Mouse (Mus musculus): ENCODE results near the gene Tex45.

Tex45 gene

GRCm38 (mm10) chr8:3470562-3470961 lies at the start of gene Tex45:
Tex45 (plus strand) TSS chr8:3470862.
- DNase-seq (ENCODE audit: low spot score): no peak

- no peak for DNase-seq (ENCODE audit: low spot score)
Observed at GRCm38 (mm10) chr8:3421507-3421906, 49.2 kb upstream of the Tex45 start.

GRCm38 (mm10) chr8:3425217-3425616 lies 45.4 kb upstream of the Tex45 start:
- no peak for DNase-seq (ENCODE audit: low spot score)

- no peak for DNase-seq (ENCODE audit: low spot score)
Observed at GRCm38 (mm10) chr8:3426211-3426610, 44.5 kb upstream of the Tex45 start.

- no peak for DNase-seq (ENCODE audit: low spot score)
Observed at GRCm38 (mm10) chr8:3428426-3428825, 42.2 kb upstream of the Tex45 start.

- peak; percentile 31 for DNase-seq (ENCODE audit: low spot score)
Observed at GRCm38 (mm10) chr8:3429966-3430365, 40.7 kb upstream of the Tex45 start.

- no peak for DNase-seq (ENCODE audit: low spot score)
Observed at GRCm38 (mm10) chr8:3431113-3431512, 39.5 kb upstream of the Tex45 start.

GRCm38 (mm10) chr8:3436492-3436891 lies 34.2 kb upstream of the Tex45 start:
- DNase-seq (ENCODE audit: low spot score): no peak

- DNase-seq (ENCODE audit: low spot score): no peak
Observed at GRCm38 (mm10) chr8:3439510-3439909, 31.2 kb upstream of the Tex45 start.

GRCm38 (mm10) chr8:3449226-3449625 lies 21.4 kb upstream of the Tex45 start:
- DNase-seq (ENCODE audit: low spot score): no peak

GRCm38 (mm10) chr8:3450670-3451069 lies 20.0 kb upstream of the Tex45 start:
- DNase-seq (ENCODE audit: low spot score): peak; percentile 55

GRCm38 (mm10) chr8:3451992-3452391 lies 18.7 kb upstream of the Tex45 start:
- DNase-seq (ENCODE audit: low spot score): no peak

GRCm38 (mm10) chr8:3463248-3463647 lies 7.4 kb upstream of the Tex45 start:
- DNase-seq (ENCODE audit: low spot score): no peak

GRCm38 (mm10) chr8:3464309-3464708 lies 6.4 kb upstream of the Tex45 start:
- no peak for DNase-seq (ENCODE audit: low spot score)

GRCm38 (mm10) chr8:3467006-3467885 lies 3.4 kb upstream of the Tex45 start, which contains the start of gene Pex11g:
Pex11g (minus strand) TSS chr8:3467680.
- DNase-seq (ENCODE audit: low spot score): peak; percentile 99

- DNase-seq (ENCODE audit: low spot score): no peak
Observed at GRCm38 (mm10) chr8:3467886-3468545, 2.6 kb upstream of the Tex45 start.

GRCm38 (mm10) chr8:3468838-3469237 lies 1.8 kb upstream of the Tex45 start:
- DNase-seq (ENCODE audit: low spot score): no peak

GRCm38 (mm10) chr8:3475715-3476429 lies 5.2 kb downstream of the Tex45 start:
- no peak for DNase-seq (ENCODE audit: low spot score)

GRCm38 (mm10) chr8:3480221-3480785 lies 9.6 kb downstream of the Tex45 start:
- no peak for DNase-seq (ENCODE audit: low spot score)

GRCm38 (mm10) chr8:3481605-3482004 lies 10.9 kb downstream of the Tex45 start:
- no peak for DNase-seq (ENCODE audit: low spot score)

GRCm38 (mm10) chr8:3482240-3482740 lies 11.6 kb downstream of the Tex45 start:
- no peak for DNase-seq (ENCODE audit: low spot score)

- no peak for DNase-seq (ENCODE audit: low spot score)
Observed at GRCm38 (mm10) chr8:3483546-3483945, 12.9 kb downstream of the Tex45 start.
